Mouse (Mus musculus) mature B cell (primary cell): Measurements from ENCODE around the gene Hoxd8.

Experiments used
- in situ Hi-C: fragments of 300-500 bp; cut with MboI; formaldehyde crosslinking; loops from 2 replicates; pipeline ENCODE4 v1.14.3; 2019

The Hoxd8 gene

DNA sequence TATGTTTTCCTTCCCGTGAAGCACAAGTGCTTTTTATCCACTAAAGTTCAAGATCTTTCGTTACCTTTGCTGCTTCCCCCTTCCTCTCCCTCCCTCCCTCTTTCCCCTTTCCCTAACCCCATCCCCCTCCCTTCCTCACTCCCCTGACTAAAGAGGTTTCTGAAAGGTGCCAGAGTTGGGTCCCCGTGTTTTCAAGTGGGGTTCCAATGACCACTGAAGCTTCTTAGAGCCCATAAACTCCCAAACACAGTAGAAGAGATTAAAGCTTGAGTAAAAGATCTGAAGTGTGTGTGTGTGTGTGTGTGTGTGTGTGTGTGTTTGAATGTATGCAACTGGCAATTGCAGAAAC, 35.2 kb upstream of the Hoxd8 start:
- in situ Hi-C loops = loop anchor here (25.0 kb wide), 1 partner anchor 1107 kb away; no protein-coding TSS in a partner anchor

DNA sequence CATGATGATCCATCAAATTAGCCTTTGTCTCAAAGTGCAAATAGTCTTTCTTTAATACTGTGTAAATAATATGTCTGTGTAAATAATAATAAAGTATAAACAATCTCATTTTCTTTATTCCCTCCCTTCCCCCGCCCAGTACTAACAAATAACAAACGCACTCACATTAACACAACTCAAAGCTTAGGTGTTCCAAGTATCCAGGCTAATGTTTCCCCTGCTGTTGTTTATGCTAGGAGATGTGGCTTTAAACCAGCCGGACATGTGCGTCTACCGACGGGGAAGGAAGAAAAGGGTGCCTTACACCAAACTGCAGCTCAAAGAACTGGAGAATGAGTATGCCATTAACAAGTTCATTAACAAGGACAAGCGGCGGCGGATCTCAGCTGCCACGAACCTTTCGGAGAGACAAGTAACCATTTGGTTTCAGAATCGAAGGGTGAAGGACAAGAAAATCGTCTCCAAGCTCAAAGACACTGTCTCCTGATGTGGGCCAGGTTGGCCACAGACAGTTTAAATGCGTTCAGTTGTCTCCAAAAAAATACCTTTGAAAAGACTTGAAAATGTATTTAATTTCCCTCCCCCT, 34.7 kb upstream of the Hoxd8 start:
- in situ Hi-C loops = loop anchor here (25.0 kb wide), 1 partner anchor 1107 kb away; no protein-coding TSS in a partner anchor

DNA sequence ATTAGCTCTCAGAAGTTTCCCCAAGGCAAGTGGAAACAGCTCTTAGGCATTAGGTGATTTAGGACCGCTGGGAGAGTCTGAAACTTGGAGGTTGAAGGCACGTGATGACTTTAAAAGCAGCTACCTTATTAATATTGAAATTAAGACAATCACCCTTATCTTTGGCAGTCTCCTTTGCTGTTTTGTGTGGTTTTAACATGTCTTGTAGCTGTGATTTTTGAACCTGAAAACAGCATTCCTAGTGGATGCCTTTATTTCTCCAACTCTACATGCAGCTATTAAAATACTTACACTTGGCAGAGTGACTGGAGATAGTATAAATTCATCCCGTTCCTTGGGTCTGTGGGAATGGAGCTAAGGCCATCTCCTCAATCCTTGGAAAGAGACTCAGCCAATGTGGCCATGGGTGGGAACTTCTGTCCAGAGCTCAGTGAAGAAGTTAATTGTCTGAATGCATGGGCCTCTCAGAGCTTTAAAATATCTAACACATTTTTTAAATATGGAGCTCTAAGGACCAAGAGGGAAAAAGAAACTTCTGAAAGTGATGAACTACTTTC, 33.7 kb upstream of the Hoxd8 start:
- in situ Hi-C loops = loop anchor here (25.0 kb wide), 1 partner anchor 1108 kb away; no protein-coding TSS in a partner anchor

DNA sequence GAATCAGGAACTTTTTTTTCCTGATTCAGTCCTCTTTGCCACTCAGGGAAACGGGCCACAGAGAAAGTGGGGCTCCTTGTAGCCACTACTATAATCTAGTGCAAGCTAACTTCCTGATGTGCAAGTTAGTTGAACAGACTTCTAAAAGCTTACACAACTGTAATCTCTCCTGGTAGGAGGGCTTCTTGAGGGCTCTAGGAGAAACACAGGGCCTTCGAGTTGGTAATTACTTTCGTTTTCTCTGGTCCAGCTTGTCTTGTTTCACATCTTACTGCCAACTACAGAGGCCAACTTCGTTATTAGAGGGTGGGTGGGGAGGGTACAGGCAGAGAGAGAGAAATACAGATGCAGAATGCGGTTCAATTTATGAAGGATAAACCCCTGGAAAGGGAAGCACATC, 32.6 kb upstream of the Hoxd8 start:
- in situ Hi-C loops = loop anchor here (25.0 kb wide), 1 partner anchor 1110 kb away; no protein-coding TSS in a partner anchor

DNA sequence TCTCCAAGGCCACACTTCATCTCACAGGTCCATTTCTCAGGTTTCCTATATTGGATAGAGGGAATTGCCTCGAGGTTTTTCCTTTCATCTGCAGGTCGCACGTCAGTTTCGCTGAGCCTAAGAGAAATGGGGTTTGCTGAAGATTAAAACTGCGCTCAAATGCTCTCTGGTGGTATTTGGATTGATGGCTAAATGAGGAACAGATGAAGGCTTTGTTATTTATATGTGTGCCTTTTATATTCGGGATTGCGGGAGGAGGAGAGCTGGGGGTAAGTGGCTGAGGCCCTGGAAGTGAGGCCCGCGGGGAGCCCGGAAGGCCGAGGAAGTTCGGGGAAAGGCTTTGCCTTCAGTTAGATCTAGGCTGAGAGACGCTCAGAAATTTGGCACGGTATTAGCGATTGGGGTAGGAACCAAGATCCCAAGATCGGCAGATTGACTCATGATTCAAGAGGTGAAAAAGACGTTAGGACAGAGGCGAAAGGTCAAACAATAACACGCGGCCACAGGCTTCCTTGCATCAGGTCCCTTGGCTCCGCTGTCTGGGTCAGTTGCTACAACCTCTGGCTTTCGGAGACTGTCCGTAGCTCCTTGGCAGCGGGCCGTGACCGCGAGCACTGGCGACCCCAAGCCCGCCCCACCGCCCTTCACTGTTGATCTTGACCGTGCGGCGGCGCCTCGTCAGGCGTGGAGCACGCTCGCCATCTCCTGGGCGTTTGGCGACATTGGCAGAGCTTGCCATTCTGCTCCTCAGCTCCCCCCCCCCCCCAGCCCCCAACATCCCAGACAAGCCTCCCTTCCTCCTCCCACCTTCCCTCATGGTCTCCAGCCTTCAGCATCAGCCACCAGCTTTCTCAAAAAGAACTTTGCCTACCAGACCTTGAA, 31.7 kb upstream of the Hoxd8 start:
- in situ Hi-C loops = loop anchor here (25.0 kb wide), 1 partner anchor 1110 kb away; no protein-coding TSS in a partner anchor

DNA sequence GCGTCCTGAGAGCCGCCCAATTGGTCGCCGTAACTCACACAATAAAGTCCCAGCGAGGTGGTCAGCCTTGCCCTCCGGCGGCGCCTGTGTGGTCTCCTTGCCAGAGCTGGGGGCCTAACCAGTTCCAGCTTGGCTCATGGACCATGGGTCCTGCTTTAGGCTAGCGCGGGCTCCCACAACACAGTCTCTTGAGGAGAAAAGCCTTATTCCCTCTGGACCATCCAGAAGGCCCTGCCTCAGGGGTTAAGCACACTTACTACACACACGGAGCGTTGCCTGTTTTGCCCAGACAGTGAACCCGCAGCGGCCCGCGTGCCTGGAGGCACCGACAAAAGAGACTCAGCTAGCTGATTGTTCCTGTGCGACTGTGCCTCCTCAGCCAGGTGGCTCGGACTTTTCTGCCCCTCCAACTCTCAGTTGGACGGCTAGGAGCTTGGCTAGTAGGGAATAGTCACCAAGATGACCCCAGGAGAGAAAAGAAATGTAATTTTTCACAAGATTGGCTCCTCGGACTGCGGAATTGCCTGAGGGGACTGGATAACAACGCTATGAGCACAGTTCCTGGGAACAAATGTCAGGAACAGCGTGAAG, 30.5 kb upstream of the Hoxd8 start:
- in situ Hi-C loops = loop anchor here (25.0 kb wide), 1 partner anchor 1112 kb away; no protein-coding TSS in a partner anchor

DNA sequence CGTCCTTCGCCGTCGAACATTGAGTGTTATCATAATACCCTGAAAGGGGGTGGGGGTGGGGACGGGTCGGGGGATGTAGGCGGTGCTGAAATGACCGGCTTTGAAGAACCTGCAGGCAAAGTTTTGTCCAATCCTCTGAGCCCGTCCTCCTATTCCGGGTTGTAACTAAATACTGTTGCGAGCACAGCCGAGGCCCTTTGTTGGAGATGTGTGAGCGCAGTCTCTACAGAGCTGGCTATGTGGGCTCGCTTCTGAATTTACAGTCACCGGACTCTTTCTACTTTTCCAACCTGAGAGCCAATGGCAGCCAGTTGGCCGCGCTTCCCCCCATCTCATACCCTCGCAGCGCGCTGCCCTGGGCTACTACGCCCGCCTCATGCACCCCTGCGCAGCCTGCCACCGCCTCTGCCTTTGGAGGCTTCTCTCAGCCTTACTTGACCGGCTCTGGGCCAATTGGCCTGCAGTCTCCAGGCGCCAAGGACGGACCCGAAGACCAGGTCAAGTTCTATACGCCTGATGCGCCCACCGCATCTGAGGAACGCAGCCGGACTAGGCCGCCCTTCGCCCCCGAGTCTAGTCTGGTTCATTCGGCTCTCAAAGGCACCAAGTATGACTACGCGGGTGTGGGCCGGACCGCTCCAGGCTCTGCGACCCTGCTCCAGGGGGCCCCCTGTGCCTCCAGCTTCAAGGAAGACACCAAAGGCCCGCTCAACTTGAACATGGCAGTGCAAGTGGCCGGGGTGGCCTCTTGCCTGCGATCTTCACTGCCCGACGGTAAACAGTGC, 29.3 kb upstream of the Hoxd8 start, which contains the start of gene Hoxd12:
TSS of gene Hoxd12 (plus strand) at position 133 of the 785 bp plus-strand sequence.
- in situ Hi-C loops = loop anchor here (25.0 kb wide), 1 partner anchor 1113 kb away; no protein-coding TSS in a partner anchor

DNA sequence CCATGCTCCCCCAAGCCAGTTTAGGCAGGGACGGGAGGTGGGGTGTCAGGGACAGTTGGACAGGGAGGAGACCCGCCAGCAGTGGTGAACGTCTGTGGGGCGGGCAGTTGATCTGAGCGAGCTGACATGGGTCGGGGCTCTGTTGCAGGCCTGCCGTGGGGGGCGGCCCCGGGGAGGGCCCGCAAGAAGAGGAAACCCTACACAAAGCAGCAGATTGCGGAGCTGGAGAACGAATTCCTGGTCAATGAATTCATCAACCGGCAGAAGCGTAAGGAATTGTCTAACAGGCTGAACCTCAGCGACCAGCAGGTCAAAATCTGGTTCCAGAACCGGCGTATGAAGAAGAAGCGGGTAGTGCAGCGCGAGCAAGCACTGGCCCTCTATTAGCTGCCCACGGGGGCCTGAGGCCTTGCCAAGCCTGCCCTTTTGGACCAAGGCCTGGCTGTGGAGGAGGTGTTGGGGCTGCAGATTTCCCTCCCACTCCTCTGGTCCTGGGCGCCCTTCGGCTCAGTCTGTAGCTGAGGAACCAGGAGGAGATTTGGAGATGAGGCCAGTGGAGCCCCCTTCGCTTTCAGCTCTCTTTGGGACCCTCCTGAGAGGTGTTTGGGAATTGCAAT, 28.6 kb upstream of the Hoxd8 start:
- in situ Hi-C loops = no loop called here

DNA sequence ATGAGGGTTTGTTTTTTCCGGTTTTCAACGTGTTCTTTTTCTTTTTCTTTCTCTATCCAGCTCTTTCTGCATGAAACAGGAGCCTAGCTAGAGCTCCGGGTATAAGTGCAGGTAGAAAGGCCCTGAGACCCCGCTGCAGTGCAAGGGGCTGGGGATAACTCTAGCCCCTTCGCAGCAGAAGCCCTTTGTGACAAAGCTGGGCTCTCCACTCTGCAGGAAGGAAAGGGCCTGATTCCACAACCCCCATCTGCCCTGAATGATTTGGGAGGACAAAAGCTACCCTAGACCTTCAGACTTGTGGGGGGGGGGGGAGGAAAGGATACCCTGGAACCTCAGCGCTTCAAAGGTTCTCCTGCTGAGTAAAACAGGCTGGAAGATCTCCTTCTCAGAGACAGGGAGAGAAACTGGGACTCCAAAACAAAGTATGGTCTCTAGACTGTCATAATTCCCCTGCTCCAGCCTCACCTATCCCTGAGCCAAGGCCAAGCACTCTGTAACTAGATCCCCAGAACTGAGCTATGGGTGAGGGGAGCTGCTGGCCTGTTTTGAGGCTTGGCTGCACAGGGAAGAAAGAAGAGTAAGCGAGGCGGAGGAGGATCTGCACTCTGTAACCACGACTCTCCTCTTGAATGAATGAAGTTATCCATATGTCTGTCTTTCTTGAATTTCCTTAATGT, 27.9 kb upstream of the Hoxd8 start:
- in situ Hi-C loops = no loop called here

DNA sequence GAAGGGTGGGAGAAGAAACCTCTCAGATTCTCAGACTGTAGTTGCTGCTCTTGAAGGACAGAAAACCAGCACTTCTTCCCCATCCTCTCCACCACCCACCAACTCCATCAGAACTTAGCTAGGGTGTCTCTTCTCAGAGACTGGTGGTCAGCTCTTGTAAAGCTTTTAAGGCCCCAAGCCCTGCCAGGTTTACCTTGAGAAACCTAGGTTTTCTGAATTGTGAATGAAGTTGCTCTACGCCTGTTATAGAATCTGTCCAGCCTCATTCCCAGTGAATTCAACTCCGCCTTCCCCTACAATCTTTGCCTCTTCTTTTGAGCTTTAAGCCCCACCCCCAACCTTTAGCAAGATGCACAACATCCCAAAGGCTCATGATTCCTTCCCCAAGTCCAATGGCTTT, 27.3 kb upstream of the Hoxd8 start:
- in situ Hi-C loops = no loop called here

DNA sequence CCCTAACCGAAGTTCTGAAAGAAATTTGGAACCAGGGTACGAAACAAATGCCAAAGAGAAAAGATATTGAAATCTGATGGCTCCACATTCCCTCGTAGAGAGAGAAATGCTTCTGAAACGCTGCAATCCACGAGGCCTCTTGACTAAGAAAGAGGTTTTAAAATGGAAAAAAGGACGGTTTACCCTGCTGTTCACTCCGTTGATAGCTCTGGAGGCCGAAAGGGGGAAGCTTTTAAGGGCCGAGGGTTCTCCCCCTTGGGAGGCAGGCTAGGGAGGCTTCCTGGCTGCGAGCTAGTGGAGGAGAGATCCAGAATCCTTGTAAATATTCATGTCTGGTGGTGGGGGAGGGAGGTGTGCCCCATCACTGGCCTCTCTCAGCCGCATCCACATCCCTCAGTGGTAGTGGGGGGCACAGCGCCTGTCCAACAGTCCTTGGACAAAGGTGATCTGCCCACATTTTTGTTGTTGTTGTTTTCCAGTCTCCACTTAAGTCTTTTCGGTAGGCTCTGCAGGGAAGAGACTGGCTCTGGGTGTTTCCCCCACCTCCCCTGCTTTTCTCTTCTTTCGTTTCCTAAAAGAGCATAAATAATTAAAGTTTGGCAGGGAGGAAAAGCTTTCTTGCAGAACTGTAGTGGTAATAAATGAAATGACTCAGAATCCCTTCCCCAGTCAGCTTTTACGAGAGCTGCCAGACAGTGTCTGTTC, 25.4 kb upstream of the Hoxd8 start, which contains the start of gene Hoxd11:
TSS of gene Hoxd11 (plus strand) at position 667 of the 705 bp plus-strand sequence.
- in situ Hi-C loops = no loop called here

DNA sequence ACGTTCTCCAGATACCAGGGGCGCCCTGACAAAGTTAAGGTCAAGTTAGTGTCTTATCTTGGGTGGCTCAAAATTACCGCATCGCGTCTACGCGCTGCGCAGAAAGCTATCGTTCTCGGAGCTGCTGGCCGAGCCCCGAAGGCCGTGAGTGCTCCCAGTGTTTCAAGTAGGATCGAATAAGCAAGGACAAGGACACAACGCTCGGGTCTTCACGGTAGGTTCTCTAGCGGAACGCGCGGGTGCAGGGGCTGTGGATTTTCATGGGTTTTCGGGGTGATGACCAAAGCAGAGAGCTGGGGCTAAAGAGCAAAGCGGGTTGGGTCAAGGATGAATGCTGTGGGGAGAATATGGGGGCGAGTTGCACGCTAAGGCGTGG, 24.8 kb upstream of the Hoxd8 start:
- in situ Hi-C loops = no loop called here

DNA sequence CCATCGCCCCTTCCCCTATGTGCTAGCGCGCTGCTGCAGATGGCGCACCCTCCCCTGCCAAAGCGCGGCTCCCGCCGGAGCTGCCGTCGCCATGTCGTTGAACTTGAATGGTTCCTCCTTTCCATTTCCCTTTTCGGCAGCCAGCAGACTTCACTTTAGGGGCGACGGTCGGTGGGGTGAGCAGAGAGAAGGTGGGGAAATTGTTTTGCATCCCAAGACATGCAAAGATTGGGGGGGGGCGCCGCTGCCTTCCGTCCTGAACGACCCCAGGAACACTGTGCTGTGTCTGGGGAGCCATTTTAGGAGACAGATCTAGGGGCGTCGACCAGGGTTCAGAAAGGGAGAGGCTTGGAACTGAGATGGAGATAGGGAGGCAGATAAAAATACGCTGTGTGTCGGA, 24.4 kb upstream of the Hoxd8 start:
- in situ Hi-C loops = no loop called here

DNA sequence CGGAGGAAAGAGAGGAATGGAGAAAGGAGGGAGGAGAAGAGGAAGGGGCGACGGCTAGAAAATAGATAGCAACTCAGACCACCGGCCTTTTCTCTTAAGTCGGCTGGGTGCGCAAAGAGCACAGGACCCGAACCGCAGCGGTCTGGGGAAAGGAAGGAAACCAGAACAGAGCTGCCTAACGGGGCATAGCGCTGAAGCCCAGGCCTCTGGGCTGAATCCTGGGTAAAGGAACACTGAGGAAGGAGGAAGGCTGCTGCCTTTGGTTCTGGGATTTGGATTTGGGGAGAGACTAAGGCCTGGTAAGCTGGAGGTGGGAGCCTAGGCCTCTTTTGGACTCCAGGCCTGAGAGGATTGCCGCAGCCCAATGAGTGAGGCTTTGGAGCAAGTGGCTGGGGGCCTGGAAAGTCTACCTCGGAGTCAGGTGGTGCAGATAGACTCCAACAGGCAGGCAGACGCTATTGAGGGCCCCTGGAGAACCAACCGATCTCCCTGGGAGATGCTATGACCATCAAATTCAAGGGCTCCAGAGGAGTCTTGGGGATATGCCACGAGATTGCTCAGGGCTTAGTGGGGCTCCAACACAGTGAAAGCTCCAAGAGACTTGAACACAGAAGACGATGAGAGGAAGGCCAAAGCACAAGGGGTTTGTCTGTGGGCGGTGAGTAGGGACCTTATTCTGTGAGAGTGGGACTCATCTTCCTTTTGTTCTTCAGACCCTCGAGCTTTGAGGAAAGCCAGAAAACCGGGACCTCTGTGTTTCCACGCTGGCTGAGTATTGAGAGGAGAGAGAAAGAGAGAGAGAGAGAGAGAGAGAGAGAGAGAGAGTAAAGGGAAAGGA, 23.6 kb upstream of the Hoxd8 start:
- in situ Hi-C loops = no loop called here

DNA sequence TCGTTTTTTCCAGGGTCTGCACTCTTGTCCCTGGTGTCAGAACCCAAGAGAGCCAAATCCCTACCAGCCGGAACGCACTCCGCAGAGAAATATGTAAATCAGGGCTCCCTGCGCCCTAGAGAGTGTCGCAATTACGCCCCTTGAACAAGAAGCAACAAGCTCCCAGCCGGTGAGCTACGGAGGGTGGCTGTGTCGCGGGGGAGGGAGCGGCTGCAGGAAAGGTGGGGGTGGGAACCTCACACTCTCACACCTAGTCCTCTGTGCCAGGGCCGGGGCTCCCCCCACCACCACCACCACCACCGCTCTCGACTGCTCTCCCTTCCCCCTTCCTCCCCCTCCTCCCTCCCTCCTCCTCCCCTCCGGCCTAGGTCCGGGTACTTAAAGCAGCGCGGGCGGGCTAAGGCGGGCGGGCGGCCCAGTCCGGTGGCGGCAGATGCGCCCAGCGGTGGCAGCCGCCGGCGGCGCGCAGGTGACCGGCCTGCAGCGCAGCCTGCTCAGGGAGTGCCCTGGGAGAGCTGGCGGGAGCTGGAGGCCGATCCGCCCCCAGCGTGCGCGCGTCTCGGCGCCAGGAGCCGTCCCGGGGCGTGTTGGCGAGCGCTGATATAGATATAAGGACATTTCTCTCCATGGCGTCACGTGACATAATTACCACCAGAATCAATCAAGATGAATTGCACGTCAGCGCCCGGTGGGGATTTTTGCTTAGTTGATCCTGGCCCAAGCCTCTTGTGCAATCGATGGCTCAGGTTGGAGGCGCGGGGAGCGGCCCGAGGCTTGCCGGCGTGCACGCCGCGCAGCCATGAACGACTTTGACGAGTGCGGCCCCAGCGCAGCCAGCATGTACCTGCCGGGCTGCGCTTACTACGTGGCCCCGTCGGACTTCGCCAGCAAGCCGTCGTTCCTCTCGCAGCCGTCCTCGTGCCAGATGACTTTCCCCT, 22.6 kb upstream of the Hoxd8 start:
- in situ Hi-C loops = no loop called here

DNA sequence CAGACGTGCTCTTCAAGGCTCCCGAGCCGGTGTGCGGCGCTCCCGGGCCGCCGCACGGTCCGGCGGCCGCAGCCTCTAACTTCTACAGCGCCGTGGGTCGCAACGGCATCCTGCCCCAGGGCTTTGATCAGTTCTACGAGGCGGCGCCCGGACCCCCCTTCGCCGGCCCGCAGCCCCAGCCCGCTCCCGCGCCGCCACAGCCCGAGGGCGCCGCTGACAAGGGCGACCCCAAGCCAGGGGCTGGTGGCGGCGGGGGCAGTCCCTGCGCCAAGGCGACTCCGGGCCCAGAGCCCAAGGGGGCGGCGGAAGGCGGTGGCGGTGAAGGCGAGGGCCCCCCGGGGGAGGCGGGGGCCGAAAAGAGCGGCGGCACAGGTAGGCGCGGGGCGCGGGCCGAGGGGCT, 21.6 kb upstream of the Hoxd8 start:
- in situ Hi-C loops = no loop called here

DNA sequence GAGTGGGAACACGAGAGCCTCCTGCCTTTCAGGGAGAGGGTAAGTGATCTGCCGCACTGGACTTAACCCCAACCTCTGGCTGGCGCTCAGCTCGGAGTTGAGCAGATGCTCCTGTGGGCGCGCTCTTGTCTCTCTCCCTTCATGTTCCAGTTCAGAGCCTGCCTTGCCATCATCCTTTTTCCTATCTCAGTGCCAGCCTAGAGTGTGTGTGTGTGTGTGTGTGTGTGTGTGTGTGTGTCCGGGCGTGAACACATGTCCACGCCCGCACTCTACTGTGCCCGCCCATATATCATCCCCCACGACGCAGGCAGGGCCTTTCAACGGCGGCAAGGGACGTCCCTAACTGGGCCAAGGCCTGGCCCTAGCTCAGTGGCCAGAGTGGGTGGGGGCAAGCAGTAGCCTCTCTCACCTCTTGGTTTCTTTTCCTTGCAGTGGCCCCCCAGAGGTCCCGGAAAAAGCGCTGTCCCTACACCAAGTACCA, 20.9 kb upstream of the Hoxd8 start:
- in situ Hi-C loops = no loop called here

DNA sequence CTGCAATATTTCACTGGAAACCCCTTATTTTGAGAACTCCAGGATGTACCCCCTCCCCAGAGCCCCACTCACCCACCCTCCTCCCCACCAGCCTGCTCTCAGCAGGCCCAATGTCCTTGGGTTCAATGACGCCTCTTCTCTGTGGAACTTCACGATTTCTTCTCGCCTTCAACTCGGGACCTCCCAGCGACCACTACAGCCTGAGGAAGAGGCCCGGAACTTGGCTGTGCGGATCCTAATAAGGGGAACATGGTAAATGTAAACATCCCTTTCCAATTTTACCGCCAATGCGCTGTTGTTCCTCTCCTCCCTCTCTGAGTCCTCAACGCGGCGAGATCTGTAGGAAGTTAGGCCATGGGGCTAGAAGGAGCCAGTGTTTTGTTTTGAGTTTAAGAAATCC, 20.3 kb upstream of the Hoxd8 start:
- in situ Hi-C loops = no loop called here
